Mouse (Mus musculus) liver, embryonic 15.5 days (tissue): Measurements from ENCODE around the gene Lrig1. TPM values are rescaled to one million over a fixed set of nuclear protein-coding genes. Genes with fewer than 3 reads are reported as not detected.

Experiments
- ATAC-seq: fragments of 200-750 bp; cut with Nextera tagmentation; 2 replicates; pipeline ENCODE4 v1.8.0; 2017; ENCODE audit warnings: moderate number of reproducible peaks, mild to moderate bottlenecking, moderate library complexity; ENCODE audit not compliant: insufficient read depth
- H3K27ac ChIP-seq: fragments of 300-500 bp; sonication (generic); replicated peaks from 2 replicates; pipeline ENCODE4 v1.5.1; 2015; ENCODE audit warnings: mild to moderate bottlenecking, inconsistent platforms
- H3K27me3 ChIP-seq: fragments of 300-500 bp; sonication (generic); 2 replicates; pipeline ENCODE4 v1.6.1; 2015; ENCODE audit warnings: mild to moderate bottlenecking, inconsistent platforms
- H3K36me3 ChIP-seq: fragments of 300-500 bp; sonication (generic); replicated peaks from 2 replicates; pipeline ENCODE4 v1.6.1; 2015; ENCODE audit warnings: moderate library complexity, mild to moderate bottlenecking, inconsistent platforms
- H3K4me1 ChIP-seq: fragments of 300-500 bp; sonication (generic); replicated peaks from 2 replicates; pipeline ENCODE4 v1.6.1; 2015; ENCODE audit warnings: inconsistent platforms
- H3K4me2 ChIP-seq: fragments of 300-500 bp; sonication (generic); 2 replicates; pipeline ENCODE4 v1.6.1; 2015; ENCODE audit warnings: moderate library complexity, mild to moderate bottlenecking, inconsistent platforms
- H3K4me3 ChIP-seq: fragments of 300-500 bp; sonication (generic); replicated peaks from 2 replicates; pipeline ENCODE4 v1.5.1; 2015; ENCODE audit warnings: mild to moderate bottlenecking, inconsistent platforms
- H3K9ac ChIP-seq: fragments of 300-500 bp; sonication (generic); 2 replicates; pipeline ENCODE4 v1.6.1; 2015; ENCODE audit warnings: moderate library complexity, mild to moderate bottlenecking, inconsistent platforms
- H3K9me3 ChIP-seq: fragments of 300-500 bp; sonication (generic); replicated peaks from 2 replicates; pipeline ENCODE4 v1.6.1; 2016; ENCODE audit warnings: inconsistent platforms
- WGBS: fragments of 180-500 bp; shearing (Covaris S2); methylation state at CpG from one replicate; pipeline ENCODE4 v1.1.7; 2015; ENCODE audit warnings: mixed read lengths; ENCODE audit not compliant: insufficient replicate concordance; 5-methylcytosine and 5-hydroxymethylcytosine counted together
- polyA plus RNA-seq: library from polyadenylated mRNA; unstranded; fragments of >200 nt; fragmentation: Nextera tagmentation; extraction: Ambion mirVana; gene quantifications from 2 replicates; pipeline ENCODE4 v1.2.1, GENCODE M21; 2015

Lrig1 gene
- polyA plus RNA-seq, 1 experiment from 2014 or later: 2.7 TPM

DNA sequence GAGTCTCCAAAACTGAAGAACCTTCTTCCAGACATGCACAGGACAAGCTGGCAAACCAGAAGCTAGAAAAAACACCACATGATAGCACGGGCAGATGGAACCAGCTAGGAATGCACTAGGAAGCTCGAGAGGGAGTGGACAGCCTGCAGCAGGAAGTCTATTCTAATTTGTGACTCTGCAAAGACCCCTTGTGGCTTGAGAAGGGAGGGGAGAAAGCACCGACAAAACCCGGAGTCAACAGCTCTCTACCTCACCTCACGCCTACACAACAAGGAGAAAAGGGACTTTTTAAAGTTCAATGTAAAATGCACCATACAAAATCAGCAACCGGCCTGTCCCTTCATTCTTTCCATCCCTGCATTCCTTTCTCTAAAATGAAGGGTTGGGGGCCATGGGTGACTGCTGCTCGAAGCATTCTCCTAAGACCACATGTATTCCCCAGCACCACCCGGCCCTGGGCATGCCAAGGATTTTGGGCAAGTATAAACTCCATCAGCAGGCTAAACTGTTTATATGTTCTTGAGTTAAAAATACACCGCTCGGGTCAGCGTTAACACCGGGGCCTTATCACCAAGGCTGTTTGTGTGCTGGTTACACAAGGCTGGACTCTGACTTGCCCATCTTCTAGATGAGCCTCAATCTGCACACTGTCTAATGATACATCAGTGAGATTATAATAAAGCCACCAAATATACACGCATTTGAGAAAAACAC, 15.0 kb downstream of the Lrig1 start:
- Histone ChIP-seq H3K36me3 (no peaks in the 10 kb centered on the region), H3K4me3 (no peak overlapping the region), H3K27me3 (peaks cover 9% of the 10 kb centered on the region), H3K4me2 (peak overlapping the region; percentile 11; the same call in 1 of the 2 replicates), H3K4me1 (peaks cover 76% of the 10 kb centered on the region), H3K9me3 (no peaks in the 10 kb centered on the region), H3K9ac (no peak overlapping the region), H3K27ac (peak overlapping the region; percentile 16; the same call in 1 of the 2 replicates)
- no peak for ATAC-seq
- 37% methylated on average over 13 of the region's 13 CpGs for WGBS

DNA sequence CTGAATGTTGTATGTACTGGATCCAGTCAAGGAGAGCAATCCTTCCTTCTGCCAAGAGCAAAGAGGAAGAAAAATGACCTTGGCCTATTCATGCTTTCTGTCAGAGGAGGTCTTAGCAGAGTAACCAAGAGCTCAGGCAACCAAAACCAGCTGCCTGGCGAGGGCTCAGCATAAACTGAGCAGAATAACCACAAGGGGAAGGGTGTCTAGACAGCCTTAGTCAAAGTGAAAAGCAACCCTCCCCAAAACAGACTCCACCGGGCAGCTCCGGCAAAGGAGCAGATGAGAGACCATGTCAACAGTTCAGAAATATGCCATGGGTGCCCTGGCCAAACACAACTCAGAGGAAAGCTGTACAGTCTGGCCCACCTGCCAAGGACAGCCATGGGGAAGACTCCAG, 16.3 kb downstream of the Lrig1 start:
- H3K9me3 ChIP-seq: no peaks in the 10 kb centered on the region
- 34% methylated on average over 3 of the region's 3 CpGs for WGBS
- H3K36me3 ChIP-seq: no peaks in the 10 kb centered on the region
- no peak for ATAC-seq
- H3K4me1 ChIP-seq: peaks cover 69% of the 10 kb centered on the region
- H3K9ac ChIP-seq: no peak overlapping the region
- peaks cover 9% of the 10 kb centered on the region for H3K27me3 ChIP-seq
- H3K4me3 ChIP-seq: no peak overlapping the region
- H3K27ac ChIP-seq: no peak overlapping the region
- H3K4me2 ChIP-seq: no peak overlapping the region

DNA sequence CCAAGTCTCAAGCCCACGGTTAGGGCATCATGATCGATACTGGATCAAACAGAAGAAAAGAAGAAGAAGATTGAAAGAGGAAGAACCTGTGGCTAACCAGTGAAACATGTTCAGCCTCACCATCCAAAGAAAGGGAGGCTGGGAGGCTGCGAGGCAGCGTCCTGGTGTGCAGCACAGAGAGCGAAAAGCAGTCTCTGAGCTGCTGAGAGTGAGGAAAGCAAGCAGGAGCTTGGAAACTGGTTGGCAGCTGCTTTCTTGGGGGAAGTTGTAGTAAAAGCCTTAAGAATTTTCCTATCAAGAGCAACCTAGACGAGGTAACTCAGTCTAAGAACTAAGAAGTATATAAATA, 17.7 kb downstream of the Lrig1 start:
- H3K4me1 ChIP-seq: peaks cover 72% of the 10 kb centered on the region
- H3K9ac ChIP-seq: no peak overlapping the region

DNA sequence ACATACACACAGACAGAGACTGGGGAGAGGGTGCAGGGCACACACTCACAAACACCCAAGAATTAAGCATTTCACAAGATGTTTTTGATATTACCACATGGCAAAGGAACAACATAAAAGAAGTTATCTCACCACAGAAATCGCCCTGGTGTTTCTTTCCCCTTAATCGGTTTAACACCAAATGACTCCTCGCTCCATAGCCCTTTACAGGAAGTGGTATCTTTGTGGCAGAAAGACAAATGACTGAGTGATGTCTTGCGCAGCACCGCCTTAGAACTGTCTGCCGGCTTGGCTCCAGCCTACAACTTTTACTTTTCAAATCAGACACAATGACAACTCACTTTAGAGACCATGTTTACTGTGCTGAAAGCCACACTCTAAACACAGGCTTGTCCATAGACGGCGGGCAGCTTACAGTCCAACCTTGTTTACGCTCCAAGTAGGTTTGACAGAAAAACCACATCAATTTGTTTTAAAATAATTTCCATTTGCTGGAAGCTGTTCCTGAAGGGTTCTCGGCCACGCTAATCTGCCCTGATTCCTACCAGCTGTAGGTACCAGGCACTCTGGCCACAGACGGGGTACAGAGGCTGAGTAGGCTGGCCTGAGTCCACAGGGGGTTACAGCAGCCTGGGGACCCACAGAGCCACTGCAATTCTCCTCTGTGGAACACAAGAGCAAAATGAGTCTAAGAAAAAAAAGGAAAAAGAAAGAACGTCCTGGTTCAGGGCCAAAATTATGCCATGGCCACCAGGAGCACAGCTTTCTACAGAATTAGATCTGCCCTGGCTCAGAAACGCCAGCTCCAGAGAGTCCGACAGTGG, 18.3 kb downstream of the Lrig1 start:
- peaks cover 11% of the 10 kb centered on the region for H3K27me3 ChIP-seq
- 21% methylated on average over 15 of the region's 15 CpGs for WGBS
- H3K9me3 ChIP-seq: no peaks in the 10 kb centered on the region
- H3K4me2 ChIP-seq: no peak overlapping the region
- no peak overlapping the region for H3K9ac ChIP-seq
- no peak overlapping the region for H3K27ac ChIP-seq
- H3K36me3 ChIP-seq: no peaks in the 10 kb centered on the region
- ATAC-seq: no peak
- peaks cover 70% of the 10 kb centered on the region for H3K4me1 ChIP-seq
- H3K4me3 ChIP-seq: no peak overlapping the region

More for the DNA sequence above, 17.7 kb downstream of the Lrig1 start:
- H3K27me3 ChIP-seq: peaks cover 9% of the 10 kb centered on the region
- no peaks in the 10 kb centered on the region for H3K36me3 ChIP-seq
- WGBS: 36% methylated on average over 6 of the region's 6 CpGs
- no peak overlapping the region for H3K4me2 ChIP-seq
- H3K27ac ChIP-seq: no peak overlapping the region
- H3K4me3 ChIP-seq: no peak overlapping the region
- no peaks in the 10 kb centered on the region for H3K9me3 ChIP-seq
- no peak for ATAC-seq

DNA sequence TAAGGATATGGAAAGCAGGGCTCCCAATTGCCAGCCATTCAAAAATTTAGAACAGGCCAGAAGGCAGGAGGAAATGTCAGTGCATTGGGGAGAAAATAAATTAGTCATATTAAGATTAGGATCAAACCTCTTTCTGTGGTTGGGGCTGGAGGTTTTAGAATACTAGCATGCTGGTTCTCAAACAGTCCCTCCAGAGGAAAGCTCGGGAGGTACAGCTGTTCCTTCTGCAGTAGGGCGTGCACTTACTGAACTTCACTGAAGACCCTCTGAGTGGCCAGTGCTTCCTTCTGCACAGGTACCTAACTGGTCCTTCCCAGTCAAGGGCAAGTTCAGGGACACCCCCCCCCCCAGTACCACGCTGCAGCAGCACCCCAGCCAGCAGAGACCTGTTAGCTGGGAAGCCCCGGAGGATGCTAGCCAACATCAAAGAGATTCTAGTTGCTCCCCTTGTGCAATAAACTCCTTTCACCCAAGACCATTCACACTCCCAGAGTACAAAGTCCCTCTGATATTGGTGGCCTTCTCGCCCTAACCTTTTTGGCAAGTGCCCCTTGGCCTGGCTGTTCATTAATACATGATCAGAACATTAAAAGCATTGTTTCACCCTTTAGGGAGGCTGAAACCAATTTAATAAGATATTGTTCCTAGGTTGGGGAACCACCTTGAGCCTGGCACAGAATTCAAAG, 19.1 kb downstream of the Lrig1 start:
- Histone ChIP-seq H3K4me3 (no peak overlapping the region), H3K27me3 (peaks cover 15% of the 10 kb centered on the region), H3K27ac (no peak overlapping the region), H3K4me2 (no peak overlapping the region), H3K9me3 (no peaks in the 10 kb centered on the region), H3K4me1 (peaks cover 70% of the 10 kb centered on the region), H3K9ac (no peak overlapping the region), H3K36me3 (no peaks in the 10 kb centered on the region)
- 0 out of 2 replicates have a peak, but pooled peaks have one; percentile 19 for ATAC-seq
- WGBS: 24% methylated on average over 5 of the region's 5 CpGs

DNA sequence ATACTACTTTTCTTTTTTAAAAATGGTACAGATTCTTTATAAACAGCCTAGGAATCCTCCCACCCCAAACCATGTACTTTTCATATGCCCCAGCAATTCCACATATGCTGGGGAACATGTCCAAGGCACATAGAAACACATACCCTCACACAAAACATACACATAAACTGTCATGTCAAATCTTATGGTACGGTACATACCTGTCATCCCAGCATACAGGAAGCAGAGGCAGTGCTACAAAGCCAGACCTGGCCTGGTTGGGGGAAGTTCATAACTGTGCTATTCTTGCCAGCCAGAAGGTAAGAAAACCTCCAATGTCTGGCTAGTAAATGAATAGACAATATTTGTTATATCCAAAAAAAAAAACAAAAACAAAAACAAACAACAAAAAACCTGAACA, 20.7 kb downstream of the Lrig1 start:
- ATAC-seq: no peak
- WGBS: 70% methylated on average over 1 of the region's 1 CpGs
- Histone ChIP-seq H3K27ac (no peak overlapping the region), H3K9me3 (no peaks in the 10 kb centered on the region), H3K4me1 (peaks cover 60% of the 10 kb centered on the region), H3K36me3 (no peaks in the 10 kb centered on the region), H3K9ac (no peak overlapping the region), H3K4me2 (no peak overlapping the region), H3K4me3 (no peak overlapping the region), H3K27me3 (peaks cover 15% of the 10 kb centered on the region)

DNA sequence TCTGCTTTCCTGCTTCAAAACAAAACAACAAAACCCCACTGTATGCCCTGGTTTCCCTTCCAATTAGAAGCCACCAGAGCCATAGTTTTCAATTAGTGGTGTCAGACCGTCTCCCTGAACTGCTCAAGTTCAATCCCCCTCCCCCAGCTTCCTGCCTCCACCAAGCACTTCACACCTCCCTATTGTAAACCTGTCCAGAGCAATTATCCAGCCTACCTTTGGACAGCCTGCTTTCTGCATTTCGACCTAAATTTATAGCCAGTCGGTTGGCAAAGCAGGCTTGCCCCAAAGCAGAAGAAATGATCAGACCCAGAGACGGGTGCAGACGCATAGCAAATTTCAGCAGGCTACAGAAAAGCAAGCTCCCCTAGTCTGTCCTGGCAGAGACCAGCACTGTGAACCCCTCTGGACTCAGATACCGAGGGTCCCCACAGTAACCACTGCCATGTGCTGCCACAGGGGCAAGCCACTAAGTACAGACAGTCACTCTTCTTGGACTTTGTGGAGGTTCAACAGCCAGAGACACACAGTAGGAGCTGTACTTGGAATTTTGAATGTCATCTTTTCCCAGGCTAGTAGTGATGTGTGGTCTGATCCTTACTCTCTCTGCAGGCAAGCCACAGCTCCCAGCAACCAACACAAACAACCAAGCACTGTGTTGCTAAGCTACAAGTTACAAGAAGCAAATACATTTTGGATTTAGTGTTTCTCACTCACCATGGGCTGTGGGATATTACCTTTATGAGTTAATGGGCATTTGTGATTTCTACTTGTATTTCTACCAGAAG, 21.4 kb downstream of the Lrig1 start:
- peaks cover 15% of the 10 kb centered on the region for H3K27me3 ChIP-seq
- no peak overlapping the region for H3K9ac ChIP-seq
- H3K36me3 ChIP-seq: no peaks in the 10 kb centered on the region
- H3K9me3 ChIP-seq: no peaks in the 10 kb centered on the region
- peaks cover 53% of the 10 kb centered on the region for H3K4me1 ChIP-seq
- WGBS: 33% methylated on average over 6 of the region's 6 CpGs
- no peak for ATAC-seq
- H3K4me2 ChIP-seq: no peak overlapping the region
- no peak overlapping the region for H3K4me3 ChIP-seq
- no peak overlapping the region for H3K27ac ChIP-seq

DNA sequence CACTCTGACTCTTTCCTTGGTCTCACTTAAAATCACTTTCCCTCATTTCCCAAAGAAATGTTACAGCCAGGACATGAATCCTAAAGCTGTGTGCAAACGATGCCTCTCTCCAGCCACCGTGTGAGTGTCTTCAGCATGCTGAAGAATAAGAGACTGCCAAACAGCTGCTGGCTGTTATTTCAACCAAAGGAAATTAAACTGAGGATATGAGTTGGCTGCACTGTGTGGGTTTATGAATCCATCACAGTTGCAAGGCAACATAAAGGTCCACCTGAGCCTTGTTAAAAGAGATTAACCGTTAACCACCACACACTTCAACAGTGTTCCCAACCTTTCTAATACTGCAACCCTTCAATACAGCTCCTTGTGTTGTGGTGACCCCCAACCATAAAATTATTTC, 22.5 kb downstream of the Lrig1 start:
- peaks cover 15% of the 10 kb centered on the region for H3K27me3 ChIP-seq
- 51% methylated on average over 3 of the region's 3 CpGs for WGBS
- H3K4me3 ChIP-seq: no peak overlapping the region
- no peak overlapping the region for H3K9ac ChIP-seq
- H3K4me2 ChIP-seq: no peak overlapping the region
- no peaks in the 10 kb centered on the region for H3K9me3 ChIP-seq
- H3K4me1 ChIP-seq: peaks cover 48% of the 10 kb centered on the region
- no peaks in the 10 kb centered on the region for H3K36me3 ChIP-seq
- ATAC-seq: no peak
- H3K27ac ChIP-seq: no peak overlapping the region

DNA sequence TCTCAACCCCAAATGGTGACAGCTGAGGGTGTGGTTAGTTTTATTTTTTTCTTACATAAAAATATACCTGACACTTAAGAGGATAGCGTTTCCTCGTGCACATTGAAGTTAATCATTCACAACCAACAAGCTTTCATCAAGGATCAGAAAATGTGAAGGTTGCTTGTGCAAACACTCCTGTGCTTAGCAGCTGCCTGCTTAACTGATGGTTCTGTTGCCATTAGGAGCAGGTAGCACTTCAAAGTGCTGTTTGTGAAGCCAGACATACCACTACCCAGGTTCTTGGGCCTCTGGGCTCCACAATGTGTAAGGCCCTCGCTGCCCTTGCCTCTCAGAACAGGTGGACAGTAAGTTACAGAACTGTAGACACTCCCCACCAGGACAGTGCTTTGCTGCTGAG, 23.1 kb downstream of the Lrig1 start:
- no peak overlapping the region for H3K27ac ChIP-seq
- H3K36me3 ChIP-seq: no peaks in the 10 kb centered on the region
- no peak for ATAC-seq
- H3K4me3 ChIP-seq: no peak overlapping the region
- WGBS: 46% methylated on average over 3 of the region's 3 CpGs
- H3K9ac ChIP-seq: no peak overlapping the region
- no peaks in the 10 kb centered on the region for H3K9me3 ChIP-seq
- H3K4me1 ChIP-seq: peaks cover 43% of the 10 kb centered on the region
- peak overlapping the region; percentile 26 for H3K4me2 ChIP-seq
- peaks cover 9% of the 10 kb centered on the region; the same call in 1 of the 2 replicates for H3K27me3 ChIP-seq

DNA sequence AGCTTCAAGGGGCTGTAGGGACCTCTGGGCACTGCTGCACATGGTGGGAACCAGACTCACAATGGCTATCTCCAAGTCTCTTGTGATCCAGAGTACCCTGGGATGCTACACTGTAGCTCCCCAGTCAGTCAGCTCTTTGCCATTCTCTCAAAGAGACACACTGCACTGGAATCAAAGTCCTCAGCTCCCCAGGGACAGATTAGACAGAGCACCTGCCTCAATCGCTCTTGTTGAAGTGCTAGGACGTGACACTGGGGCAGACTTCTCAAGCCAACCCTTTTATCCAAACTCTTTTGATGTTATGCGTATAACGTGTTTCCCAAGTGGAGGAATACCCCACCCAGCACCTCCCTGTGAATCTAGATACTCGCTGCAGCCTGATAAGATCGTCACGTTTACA, 23.7 kb downstream of the Lrig1 start:
- no peak for ATAC-seq
- no peak overlapping the region for H3K4me2 ChIP-seq
- no peak overlapping the region for H3K9ac ChIP-seq
- no peak overlapping the region for H3K4me3 ChIP-seq
- no peaks in the 10 kb centered on the region for H3K9me3 ChIP-seq
- 31% methylated on average over 7 of the region's 7 CpGs for WGBS
- no peak overlapping the region for H3K27ac ChIP-seq
- H3K27me3 ChIP-seq: peaks cover 6% of the 10 kb centered on the region; the same call in 1 of the 2 replicates
- H3K36me3 ChIP-seq: no peaks in the 10 kb centered on the region
- H3K4me1 ChIP-seq: peaks cover 37% of the 10 kb centered on the region
